Mouse (Mus musculus) R1 (cell line): Measurements from ENCODE around the gene 4921536K21Rik.
A peak's percentile ranks its signal among the peaks of the same experiment; 100 is the strongest.
"Not testable (repeated sequence)": the region's sequence is repeated elsewhere in the genome, so short reads cannot be mapped to it uniquely, and the experiment has no call there.

Experiments used
- DNase-seq: peaks from one replicate; pipeline ENCODE4 v3.0.0-alpha.2; 2018; ENCODE audit warnings: low read depth, low spot score

Gene 4921536K21Rik

DNA sequence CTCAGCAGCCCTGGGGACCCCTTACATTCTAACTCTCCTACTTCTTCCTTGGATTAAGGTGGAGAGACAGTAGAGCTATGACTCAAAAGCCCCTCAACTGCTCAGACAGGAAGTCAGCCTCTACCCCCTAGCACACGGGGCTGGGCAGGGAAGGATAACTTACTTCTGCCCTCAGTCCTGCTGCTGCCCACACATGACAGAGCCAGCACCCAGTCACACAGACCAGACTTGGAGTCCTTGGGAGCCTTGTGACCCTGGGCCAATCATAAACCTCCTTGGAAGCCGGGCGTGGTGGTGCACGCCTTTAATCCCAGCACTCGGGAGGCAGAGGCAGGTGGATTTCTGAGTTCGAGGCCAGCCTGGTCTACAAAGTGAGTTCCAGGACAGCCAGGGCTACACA lies 16.5 kb upstream of the 4921536K21Rik start:
- DNase-seq, result not testable (repeated sequence)

DNA sequence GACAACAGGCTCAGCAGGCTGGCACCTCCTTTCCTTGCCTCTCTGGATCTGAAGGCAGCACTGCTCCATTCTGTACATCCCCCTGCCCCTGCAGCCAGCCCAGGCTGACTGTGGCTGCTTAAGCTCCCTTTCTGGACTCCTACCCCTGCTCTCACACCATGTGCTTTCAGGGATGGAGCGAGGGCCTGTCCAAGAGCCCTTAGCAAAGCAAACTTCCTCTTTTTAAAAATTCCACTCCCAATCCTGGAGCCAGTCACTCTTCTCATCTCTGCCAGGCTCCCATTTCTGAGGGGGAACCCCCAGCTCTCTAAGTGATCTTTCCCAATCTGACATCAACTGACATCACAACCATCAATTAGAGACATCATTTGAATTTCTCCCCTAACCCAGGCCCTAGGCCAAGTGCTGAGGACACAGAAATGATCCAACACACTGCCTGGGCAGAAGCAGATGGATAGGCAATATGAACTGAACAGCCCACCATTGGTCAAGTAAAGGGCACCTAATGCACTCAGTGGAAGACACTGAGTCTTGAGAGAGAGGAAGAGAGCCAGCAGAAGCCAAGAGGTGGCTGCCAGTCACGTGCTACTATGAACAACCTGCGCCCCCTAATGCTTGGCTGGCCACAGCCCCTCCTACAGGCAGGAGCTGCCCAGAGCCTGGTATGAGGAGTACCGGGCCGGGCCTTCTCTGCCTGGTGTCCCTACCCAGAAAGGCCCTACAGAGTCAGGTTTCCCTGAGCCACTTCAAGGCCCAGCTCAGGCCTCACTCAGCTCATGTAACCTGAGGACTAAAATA lies 15.8 kb upstream of the 4921536K21Rik start:
- DNase-seq, result no peak

DNA sequence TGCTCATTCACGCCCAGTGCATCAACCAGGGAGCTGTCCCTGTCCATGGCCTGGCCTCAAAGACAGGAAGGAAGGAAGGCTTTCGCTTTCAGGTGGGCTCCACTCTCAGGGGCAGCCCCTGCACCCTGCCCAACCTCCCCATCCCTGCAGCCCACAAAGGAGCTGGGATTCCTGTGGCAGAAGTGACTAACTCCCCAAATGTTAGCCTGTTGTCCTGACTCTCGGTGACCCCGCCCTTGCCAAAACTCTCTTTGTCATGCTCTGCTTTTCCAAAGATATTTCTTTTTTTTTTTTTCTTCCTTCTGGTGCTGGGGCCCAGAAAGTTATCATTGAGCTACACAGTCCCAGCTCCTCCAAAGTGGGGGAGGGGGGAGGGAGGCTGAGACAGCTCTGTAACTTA lies 14.3 kb upstream of the 4921536K21Rik start:
- no peak for DNase-seq

DNA sequence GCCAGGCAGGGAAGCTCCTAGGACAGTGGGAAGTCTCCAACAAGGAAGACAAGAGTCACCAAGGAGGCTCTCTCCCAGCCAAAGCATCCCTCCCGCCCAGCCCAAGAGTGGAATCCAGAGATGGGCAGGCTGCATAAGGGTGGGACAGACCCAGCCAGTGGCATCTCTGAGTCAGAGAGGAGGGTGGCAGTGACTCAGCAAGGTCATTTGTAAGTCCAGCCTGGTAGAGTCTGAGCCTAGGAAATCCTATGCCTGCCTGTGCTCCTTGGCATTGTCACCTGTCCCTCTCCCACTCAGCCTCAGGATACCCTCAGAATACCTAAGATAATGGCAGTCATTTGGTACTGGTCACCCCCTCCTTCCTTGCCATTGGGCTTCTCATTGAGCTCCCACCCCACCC lies 10.5 kb upstream of the 4921536K21Rik start:
- no peak for DNase-seq

DNA sequence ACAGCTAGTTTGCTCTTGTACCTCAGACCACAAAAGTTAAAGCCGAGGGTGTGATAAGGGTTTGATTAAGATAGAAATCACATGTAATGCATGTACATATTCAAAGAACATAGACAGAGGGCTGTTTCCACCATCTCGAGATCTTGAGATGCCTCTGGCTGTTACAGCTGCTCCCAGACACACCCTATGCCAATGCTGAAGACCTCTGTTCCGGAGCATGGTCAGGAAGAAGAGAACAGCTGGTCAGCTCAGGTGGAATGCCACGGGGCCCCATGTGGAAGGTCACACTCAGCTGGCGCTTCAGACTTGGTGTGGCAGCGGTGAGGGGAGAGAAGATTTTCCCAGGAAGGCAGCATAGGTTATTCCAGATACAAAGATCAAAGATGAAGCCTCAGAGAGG lies 9.8 kb upstream of the 4921536K21Rik start:
- no peak for DNase-seq

DNA sequence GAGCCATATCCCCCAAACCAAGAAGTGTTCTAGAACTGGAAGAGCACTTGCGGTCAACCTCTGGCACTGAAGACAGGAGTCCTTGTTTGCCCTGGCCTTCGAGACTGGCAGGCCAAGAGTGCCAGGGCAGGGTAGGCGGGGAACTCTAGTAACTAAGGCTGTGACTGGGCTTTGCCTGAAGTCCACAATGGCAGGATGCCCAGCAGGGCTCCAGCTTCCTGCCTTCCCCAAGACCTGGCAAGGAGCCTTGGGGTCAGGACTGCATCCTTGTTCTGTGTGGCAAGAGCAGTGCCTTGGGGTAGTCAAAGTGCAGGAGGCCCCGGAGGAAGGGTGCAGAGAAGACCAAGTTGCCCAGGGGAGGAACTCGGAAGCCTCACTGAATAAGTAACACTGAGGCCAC lies 8.1 kb upstream of the 4921536K21Rik start:
- DNase-seq, result no peak

DNA sequence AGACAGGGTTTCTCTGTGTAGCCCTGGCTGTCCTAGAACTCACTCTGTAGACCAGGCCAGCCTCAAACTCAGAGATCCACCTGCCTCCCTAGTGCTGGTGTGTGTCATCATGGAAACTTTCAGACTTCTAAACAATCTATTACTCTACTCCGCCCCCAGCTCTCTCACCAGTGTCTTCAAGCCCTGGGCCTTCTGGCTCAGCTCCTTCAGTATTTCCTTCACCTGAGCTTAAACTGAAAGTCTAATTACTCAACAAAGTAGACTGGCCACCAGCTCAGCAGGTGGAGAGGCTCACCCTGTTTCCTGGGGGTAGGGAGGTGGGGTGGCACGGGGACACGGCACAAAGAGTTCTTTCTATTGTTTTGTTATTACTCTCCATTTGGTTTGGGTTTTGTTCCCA lies 7.6 kb upstream of the 4921536K21Rik start:
- no peak for DNase-seq

DNA sequence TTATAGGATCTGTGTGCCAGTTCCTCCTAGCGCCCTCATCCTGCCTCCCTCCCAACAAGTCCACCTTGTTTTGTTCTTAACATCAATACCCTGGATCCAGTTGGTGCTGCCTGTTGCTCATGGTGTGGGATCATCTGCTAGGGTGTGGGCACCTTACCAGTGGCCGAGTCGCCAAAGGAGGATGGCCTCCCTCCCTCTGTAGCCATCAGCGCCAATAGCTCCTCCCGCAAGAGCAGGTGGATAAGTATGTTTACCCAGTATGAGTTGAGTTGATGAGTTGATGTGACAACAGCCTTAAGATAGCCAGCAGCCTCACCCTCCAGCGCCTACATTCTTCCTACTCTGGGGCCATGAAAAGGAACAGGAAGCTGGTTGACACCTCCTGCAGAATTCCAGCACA lies 5.4 kb upstream of the 4921536K21Rik start:
- DNase-seq, result no peak

DNA sequence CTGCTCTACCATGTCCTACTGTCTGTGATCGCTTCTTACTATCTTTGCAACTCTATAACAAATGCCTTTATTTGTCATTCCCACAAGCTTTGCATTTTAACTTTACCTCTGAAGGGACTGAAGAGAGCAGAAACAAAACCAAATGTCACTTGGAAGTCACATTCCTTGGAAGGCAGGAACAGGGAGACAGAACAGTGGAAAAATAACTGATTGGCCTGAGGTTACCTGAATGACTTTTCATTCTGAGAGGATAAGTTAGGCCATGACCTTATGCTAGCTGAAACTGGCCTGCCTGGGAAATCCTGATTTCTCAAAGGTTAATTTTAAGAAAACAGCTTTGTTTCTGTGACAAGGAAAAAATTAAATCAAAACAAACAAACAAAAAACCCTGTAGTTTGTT lies 1.0 kb upstream of the 4921536K21Rik start:
- no peak for DNase-seq

DNA sequence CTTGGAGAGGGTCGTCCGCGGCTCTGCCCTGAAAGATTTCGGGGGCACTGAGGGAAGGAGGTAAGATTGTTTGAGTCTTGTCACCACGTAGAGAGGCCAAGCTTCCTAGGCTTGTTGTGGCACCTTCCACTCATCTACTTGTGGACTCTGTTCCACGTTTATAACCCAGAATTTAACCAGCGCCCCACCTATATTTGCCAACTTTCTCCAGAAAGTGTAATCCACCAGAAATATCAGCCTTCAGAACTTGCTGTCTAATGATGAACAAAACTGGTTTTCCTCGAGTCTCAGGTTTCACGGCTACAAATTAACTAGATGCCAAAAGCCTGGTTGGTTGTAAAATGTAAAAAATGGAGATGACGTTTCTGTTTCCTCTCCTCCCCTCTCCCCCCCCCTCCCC lies 560 bp upstream of the 4921536K21Rik start:
- no peak for DNase-seq

DNA sequence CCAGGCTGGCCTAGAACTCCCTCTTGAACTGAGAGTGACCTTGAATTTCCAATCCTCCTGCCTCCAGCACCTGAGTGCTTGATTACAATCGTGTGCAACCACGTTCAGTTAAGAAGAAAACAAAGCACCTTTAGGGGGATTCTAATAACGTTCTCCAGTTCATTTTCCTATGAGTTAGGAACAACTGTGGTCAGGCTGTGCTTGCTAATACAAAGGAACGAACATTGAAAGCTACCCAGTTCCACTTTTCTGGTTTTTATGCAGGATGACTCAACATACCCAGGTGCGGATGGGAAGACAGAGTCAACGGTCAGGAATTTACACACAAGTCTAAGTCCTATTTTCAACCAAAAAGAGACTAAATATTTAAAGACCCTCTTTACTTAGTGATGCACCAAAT lies 928 bp downstream of the 4921536K21Rik start:
- no peak for DNase-seq

DNA sequence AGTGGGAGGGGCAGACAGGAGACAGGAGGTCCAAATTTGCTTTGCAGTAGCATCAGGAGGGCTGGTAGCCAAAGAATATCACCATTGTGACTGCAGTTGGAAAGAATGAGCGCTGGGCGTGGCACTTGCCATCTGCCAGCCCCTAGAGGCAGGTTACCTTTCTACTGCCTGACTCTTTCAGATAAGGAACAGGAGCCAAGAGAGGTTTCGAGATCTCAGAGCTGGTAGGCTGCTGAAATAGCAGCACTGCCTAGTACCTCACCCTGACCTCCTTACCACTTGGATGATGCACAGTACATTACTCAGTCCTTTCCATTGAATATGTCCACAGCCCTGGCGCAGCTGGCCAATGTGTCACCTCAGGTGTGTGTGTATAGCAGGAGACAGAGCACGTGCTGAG lies 7.6 kb downstream of the 4921536K21Rik start:
- DNase-seq, result peak; percentile 30

DNA sequence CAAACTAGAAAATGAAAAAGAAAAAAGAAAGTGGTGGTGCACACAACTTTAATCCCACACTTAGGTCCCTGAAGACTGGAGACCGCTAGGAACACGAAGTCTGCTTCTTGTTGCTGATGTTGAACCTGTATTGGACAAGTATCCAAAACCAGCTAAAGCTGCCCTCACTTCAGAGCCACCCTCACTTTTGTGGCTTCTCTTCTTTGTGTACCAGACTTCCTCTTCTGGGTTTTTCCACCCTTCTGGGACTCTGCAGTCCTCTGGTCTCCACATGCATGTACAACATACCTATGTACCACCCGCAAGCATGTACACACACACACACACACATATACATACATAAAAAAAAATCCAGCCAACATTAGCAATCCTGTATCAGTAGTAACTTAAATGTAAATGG lies 11.2 kb downstream of the 4921536K21Rik start:
- no peak for DNase-seq

DNA sequence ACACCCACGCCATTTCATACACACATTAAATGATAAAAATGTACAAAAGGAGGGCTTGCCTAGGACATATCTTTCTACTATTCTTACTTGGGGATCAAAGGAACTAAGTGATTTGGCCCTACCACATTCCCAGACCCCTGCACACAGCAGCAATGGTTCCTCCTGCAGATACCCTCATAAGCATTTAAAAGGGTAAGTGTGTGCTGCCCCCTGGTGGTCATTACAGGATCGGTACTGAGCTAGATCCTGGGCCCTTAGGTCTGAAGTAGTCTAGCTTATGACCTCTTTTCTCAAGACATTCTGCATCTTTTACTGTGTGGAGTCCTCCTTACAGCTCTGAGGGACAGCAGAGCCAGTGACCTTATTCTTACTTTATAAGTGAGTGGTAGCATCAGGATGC lies 15.1 kb downstream of the 4921536K21Rik start:
- peak; percentile 87 for DNase-seq

DNA sequence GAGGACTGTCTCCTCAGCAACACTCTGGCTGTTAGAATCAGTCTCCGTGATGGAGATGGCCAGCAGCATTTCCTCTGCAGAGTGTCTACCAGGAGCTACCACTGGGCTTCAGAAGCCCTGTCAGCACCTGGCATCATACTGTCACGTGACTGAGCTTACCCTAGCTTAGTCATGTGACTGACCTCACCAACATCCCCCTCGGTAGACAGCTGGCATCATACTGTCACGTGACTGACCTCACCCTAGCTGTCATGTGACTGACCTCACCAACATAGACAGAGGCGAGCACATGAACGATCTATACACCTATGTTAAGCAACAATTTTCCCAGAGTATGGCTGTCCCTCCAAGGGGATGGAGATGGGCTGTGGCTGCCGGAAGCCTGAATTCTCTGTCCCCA lies 16.2 kb downstream of the 4921536K21Rik start:
- no peak for DNase-seq

DNA sequence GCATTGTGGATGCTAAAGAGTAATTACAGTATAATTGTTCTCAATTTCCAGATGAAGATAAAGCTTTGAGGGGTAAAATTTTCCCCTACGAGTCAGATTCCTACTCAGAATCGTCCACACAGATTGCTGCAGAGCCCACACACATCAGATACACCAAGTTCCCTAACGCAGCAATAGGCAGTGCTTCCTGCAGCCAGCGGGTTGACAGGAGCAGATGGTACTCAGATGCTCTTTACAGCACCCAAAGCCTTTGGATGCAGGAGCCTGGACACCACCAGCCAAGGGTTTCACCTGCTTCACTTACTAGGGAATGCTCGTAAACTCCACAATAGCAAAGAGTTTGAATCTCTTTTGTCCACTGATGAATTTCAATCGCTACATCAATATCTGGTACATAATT lies 18.5 kb downstream of the 4921536K21Rik start:
- DNase-seq, result no peak

DNA sequence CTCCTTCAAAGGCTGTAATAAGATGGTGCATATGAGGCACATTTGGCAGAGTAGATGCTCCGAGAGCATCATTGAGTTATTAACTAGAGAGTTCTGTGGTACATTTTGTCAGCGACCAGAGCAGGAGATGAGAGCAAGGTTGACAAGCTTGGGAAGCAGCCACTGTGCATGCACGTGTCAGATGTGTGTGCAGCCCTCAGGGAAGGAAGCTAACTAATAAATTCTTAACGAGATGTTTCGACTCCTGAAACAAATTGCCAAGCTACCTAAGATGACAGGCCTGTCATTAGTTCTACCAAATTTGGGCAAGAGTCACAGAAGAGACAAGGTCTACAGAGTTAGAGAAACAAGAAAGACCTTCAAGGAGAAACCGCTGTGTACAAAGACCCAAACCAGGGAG lies 30.6 kb downstream of the 4921536K21Rik start:
- DNase-seq, result no peak

DNA sequence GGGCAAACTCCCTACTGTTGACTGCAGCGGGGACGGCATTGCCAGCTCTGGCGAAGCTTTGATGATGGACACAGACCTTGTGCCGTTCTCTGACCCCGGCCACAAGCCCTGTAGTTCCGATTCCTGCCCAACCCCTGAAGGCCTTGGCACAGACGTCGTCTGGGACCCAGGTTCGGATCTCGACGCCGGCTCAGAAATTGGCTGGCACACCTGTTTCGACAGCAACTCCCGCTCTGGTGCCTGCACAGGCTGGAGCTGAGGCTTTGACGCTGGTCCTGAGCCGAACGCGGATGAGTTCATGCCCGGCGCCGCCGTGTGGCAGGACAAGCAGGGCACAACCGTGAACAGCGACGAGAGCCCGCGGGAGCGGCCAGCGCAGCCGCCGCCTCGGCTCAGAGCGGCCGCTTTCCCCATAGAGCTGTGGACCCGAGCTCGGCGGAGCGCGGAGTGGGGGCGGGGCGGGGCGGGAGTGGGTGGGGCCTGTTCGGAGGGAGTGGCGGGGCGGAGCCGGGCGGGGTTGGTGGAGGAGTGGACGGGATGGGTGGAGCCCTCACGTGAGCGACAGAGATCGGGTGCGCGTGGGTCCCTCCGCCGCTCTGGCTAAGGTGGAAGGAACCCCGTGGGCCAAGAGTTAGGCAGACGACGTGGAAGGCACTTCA lies 31.3 kb downstream of the 4921536K21Rik start, which contains the start of gene Osbp2:
Gene Osbp2 (minus strand): TSS at position 450 of the 659 bp plus-strand sequence.
- DNase-seq, result peak; percentile 69

DNA sequence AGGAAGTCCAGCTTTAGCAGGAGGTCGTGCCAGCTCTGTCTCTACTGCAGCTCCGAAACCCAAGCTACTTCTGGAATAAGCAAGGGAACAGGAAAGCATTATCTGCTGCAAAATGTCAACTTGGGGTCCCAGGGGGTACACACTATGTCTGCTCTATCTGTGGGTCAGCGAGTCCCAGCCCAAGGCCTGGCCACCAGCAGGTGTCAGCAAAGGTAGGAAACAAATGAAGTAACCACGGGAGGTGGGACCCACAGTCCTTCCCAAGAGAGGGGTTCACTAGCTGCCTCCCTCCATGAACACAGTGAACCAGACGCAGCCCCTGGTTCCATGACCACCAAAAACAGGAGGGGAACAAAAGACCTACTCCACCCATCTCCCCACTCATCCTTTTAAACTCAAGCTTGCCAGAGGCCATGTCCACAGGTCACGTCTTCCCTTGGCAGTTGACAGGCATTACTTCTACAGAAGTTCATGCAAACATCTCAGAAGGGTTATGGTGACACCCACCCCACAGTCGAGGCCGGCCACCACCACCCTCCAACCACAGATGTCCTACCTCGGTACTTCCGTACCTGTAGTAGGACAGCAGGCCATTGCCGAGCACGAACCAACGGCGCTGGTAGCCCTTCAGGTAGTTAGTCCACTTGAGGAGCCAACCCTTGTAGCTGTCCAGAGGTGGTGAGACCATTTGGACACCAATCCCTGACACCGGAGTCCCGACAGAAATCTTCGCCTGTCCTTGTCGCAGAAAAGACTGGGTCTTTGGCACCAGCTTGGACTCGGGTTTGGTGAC lies 32.0 kb downstream of the 4921536K21Rik start:
- DNase-seq, result no peak

DNA sequence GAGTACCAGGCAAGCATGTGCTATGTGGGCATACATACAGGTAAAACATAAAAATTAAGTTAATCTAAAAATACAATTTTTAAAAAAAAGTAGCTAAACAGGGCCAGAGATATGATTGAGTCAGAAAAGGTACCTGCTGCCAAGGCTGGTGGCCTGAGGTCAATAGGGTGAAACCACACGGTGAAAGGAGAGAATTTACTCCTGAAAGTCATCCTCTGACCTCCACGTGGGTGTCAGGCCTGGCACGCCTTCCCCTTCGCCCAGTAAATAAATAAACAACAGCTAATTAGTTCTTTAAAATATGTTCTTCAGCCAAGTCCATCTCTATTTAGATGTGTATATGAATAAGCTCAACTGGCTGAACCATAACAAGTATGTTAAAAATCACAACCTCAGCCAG lies 34.5 kb downstream of the 4921536K21Rik start:
- DNase-seq, result no peak

DNA sequence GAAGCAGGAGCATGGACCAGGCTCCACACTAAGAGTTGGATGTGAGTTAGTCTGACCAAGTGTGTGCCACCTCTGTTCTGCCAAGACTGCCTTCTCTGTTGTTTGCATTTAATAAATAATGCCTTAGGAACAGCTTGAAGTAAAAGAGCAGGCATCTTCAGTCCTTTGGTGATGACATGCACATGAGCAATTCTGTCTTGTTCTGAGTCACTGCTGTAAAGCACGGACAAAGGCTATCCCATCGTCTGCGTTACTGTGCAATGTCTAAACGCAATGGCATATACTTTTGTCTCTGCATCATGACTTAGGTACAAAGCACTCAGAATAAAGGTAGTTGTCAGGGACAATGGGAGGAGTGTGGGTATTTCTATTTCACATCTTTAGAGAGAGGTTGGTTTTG lies 35.1 kb downstream of the 4921536K21Rik start:
- no peak for DNase-seq

DNA sequence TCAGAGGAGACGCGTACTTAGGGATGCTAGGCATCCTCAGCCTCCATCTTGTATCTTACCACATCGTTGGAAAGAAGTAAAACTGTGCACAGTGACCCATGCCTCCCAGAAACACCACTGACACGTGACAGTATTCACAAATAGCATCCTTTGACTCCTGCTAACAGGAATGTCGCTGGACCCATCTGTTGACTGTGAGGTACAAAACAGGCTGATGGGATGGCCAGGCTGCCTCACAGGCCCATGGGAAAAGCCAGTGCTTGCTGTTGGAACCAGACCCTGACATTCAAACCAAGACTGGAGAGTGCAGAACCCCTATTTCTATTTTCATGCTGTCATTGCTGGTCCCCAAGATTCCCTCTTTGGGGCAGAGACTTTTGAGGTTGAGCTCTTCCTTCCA lies 37.0 kb downstream of the 4921536K21Rik start:
- DNase-seq, result no peak
